22 mouse cellular contexts compared by ENCODE assay signal in the genomic region with DNA sequence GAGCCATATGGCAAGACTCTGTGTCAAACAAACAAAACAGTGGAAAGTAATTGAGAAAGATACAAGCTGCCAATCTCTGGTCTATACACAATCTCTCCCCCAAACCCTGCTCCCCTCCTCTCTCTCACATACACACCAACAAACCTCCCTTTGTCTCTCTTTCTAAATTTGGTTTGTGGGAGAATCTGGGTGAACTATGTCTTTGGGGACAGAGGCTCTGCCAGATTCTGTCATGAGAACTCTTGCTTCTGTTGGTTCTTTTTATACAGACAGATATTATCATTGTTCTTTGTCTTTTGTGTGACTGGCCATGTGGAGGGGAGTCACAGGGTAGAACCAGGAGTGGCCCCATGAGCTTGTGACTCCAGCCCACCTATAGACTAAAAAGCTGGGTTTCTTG. TPM values are rescaled to one million over a fixed set of nuclear protein-coding genes. Genes with fewer than 3 reads are reported as not detected.
"Had no signal": no experiment of that assay in that cellular context is flagged by ENCODE, and none has a peak within 500 bp of the region (broad histone marks: within the 10 kb centered on the region; RNA-seq: fewer than 3 reads in every experiment).

No protein-coding gene starts in this region.

- H3K27me3 ChIP-seq: liver, embryonic 15.5 days; lung, embryonic 15.5 days; midbrain, embryonic 12.5 days; midbrain, embryonic 15.5 days; neural tube, embryonic 12.5 days; stomach, embryonic 15.5 days had no signal

- H3K4me1 ChIP-seq: lung, embryonic 15.5 days; midbrain, embryonic 12.5 days; midbrain, embryonic 15.5 days; neural tube, embryonic 12.5 days had no signal

- H3K36me3 ChIP-seq: liver, embryonic 15.5 days; lung, embryonic 15.5 days; midbrain, embryonic 12.5 days; midbrain, embryonic 15.5 days; neural tube, embryonic 12.5 days; stomach, embryonic 15.5 days had no signal

- H3K4me3 ChIP-seq: liver, embryonic 15.5 days; lung, embryonic 15.5 days; megakaryocyte, embryonic 14.5 days; midbrain, embryonic 12.5 days; midbrain, embryonic 15.5 days; neural tube, embryonic 12.5 days; stomach, embryonic 15.5 days had no signal

- DNase-seq: liver, postnatal 0 days; lung, adult 2 months; lung, postnatal 14 days; lung, postnatal 36 days; right cerebral cortex, postnatal 14 days; thymus, adult 18-20 months; thymus, postnatal 14 days; thymus, postnatal 36 days had no signal

- H3K27ac ChIP-seq: liver, embryonic 15.5 days; lung, embryonic 15.5 days; macrophage; midbrain, embryonic 12.5 days; midbrain, embryonic 15.5 days; neural tube, embryonic 12.5 days; stomach, embryonic 15.5 days; stomach, postnatal 0 days had no signal

RNA-seq across cellular contexts. Expression of a gene that starts 18.2 kb away (rescaled TPM):
- total RNA-seq: megakaryocyte progenitor cell, adult 5-6 weeks; midbrain, postnatal 0 days; monocyte, adult 5-6 weeks; neutrophil, adult 5-6 weeks had no signal
- polyA plus RNA-seq: macrophage; neural tube, embryonic 14.5 days had no signal

RNA-seq across cellular contexts. Expression of a gene that starts 24.5 kb away (rescaled TPM):
- total RNA-seq: monocyte, adult 5-6 weeks had no signal
- polyA plus RNA-seq: macrophage had no signal
